Mouse (Mus musculus) small intestine, adult 2 months (tissue): ENCODE measurements around the gene 4931409K22Rik.

Experiments used
- CTCF ChIP-seq: fragments of 200-500 bp; IDR thresholded peaks from 2 replicates; pipeline ENCODE4 v1.5.1; 2012; ENCODE audit warnings: low read depth, mild to moderate bottlenecking, control low read depth, inconsistent platforms, low read length, moderate library complexity, mixed read lengths; ENCODE audit not compliant: insufficient replicate concordance, insufficient read length; ENCODE audit errors: extremely low read depth
- POLR2A ChIP-seq: fragments of 200-500 bp; IDR thresholded peaks from 2 replicates; pipeline ENCODE4 v1.6.1; 2012; ENCODE audit warnings: low read depth, mild to moderate bottlenecking, control low read depth, inconsistent platforms, low read length, moderate library complexity

GRCm38 (mm10) chr5:24508406-24508805 lies 48.2 kb downstream of the 4931409K22Rik start:
- TF ChIP-seq CTCF = no peak
- no peak for TF ChIP-seq POLR2A
